Mouse (Mus musculus) frontal cortex, adult (tissue): ENCODE data around the gene Ppp4r4.
"Not testable (repeated sequence)": the region's sequence is repeated elsewhere in the genome, so short reads cannot be mapped to it uniquely, and the experiment has no call there.

ENCODE experiments used
- ATAC-seq: cut with Nextera tagmentation; 2 replicates; pipeline ENCODE4 v1.9.2; 2017; ENCODE audit warnings: mild to moderate bottlenecking, moderate library complexity, mixed read lengths; ENCODE audit not compliant: low TSS enrichment

Ppp4r4 gene

GRCm38 (mm10) chr12:103532649-103533395 is 739 bp downstream of the Ppp4r4 start:
- ATAC-seq = peak; percentile 31

GRCm38 (mm10) chr12:103540429-103540828 is 8.3 kb downstream of the Ppp4r4 start:
- no peak for ATAC-seq

GRCm38 (mm10) chr12:103543351-103543750 is 11.3 kb downstream of the Ppp4r4 start:
- no peak for ATAC-seq

- ATAC-seq = peak; percentile 89
Measured at GRCm38 (mm10) chr12:103544213-103544612, 12.1 kb downstream of the Ppp4r4 start.

- ATAC-seq = no peak
Measured at GRCm38 (mm10) chr12:103547438-103547837, 15.4 kb downstream of the Ppp4r4 start.

GRCm38 (mm10) chr12:103548526-103548925 is 16.4 kb downstream of the Ppp4r4 start:
- no peak for ATAC-seq

GRCm38 (mm10) chr12:103550047-103550446 is 18.0 kb downstream of the Ppp4r4 start:
- ATAC-seq = no peak

- no peak for ATAC-seq
Measured at GRCm38 (mm10) chr12:103551422-103551821, 19.3 kb downstream of the Ppp4r4 start.

GRCm38 (mm10) chr12:103552506-103552905 is 20.4 kb downstream of the Ppp4r4 start:
- ATAC-seq = no peak

- no peak for ATAC-seq
Measured at GRCm38 (mm10) chr12:103553497-103553896, 21.4 kb downstream of the Ppp4r4 start.

GRCm38 (mm10) chr12:103556856-103557255 is 24.8 kb downstream of the Ppp4r4 start:
- ATAC-seq = no peak

- ATAC-seq = no peak
Measured at GRCm38 (mm10) chr12:103564726-103565125, 32.6 kb downstream of the Ppp4r4 start.

- peak; percentile 55; the same call in 1 of the 2 replicates for ATAC-seq
Measured at GRCm38 (mm10) chr12:103565151-103565550, 33.1 kb downstream of the Ppp4r4 start.

GRCm38 (mm10) chr12:103567129-103567528 is 35.0 kb downstream of the Ppp4r4 start:
- ATAC-seq = peak; percentile 76; the same call in 1 of the 2 replicates

- no peak for ATAC-seq
Measured at GRCm38 (mm10) chr12:103569690-103570089, 37.6 kb downstream of the Ppp4r4 start.

- ATAC-seq = not testable (repeated sequence)
Measured at GRCm38 (mm10) chr12:103578148-103578547, 46.1 kb downstream of the Ppp4r4 start.

- ATAC-seq = no peak
Measured at GRCm38 (mm10) chr12:103583771-103584170, 51.7 kb downstream of the Ppp4r4 start.

- no peak for ATAC-seq
Measured at GRCm38 (mm10) chr12:103598411-103598810, 66.3 kb downstream of the Ppp4r4 start.

GRCm38 (mm10) chr12:103600364-103600763 is 68.3 kb downstream of the Ppp4r4 start:
- ATAC-seq = no peak

- no peak for ATAC-seq
Measured at GRCm38 (mm10) chr12:103601839-103602238, 69.8 kb downstream of the Ppp4r4 start.

- no peak for ATAC-seq
Measured at GRCm38 (mm10) chr12:103615141-103615540, 83.1 kb downstream of the Ppp4r4 start.

- no peak for ATAC-seq
Measured at GRCm38 (mm10) chr12:103615734-103616133, 83.7 kb downstream of the Ppp4r4 start.

- ATAC-seq = no peak
Measured at GRCm38 (mm10) chr12:103616860-103617261, 84.8 kb downstream of the Ppp4r4 start.

- no peak for ATAC-seq
Measured at GRCm38 (mm10) chr12:103631203-103631612, 99.1 kb downstream of the Ppp4r4 start, which contains the start of gene Serpina10. Serpina10 (minus strand) TSS chr12:103631444.
